In genomic region chr3:89088974-89089373, GRCm38 (mm10) we compare ENCODE assay signal across 8 mouse cellular contexts. TPM values are rescaled to one million over a fixed set of nuclear protein-coding genes. Genes with fewer than 3 reads are reported as not detected.
DNase-seq lines count a peak whose midpoint lies in the region; ATAC-seq and TF ChIP-seq lines count a peak whose summit lies in the region.

No protein-coding gene starts in this region.

- H3K36me3 ChIP-seq in lung, embryonic 15.5 days: no peaks in the 10 kb centered on the region
- no peaks in the 10 kb centered on the region for H3K36me3 ChIP-seq in kidney, postnatal 0 days (ENCODE audit: insufficient read depth, low read length)
- peaks cover 53% of the 10 kb centered on the region for H3K36me3 ChIP-seq in neural tube, embryonic 15.5 days

- H3K4me3 ChIP-seq in lung, embryonic 15.5 days: peak overlapping the region; percentile 71
- H3K4me3 ChIP-seq in kidney, postnatal 0 days (replicated peaks; ENCODE audit: low read depth, low read length): peak overlapping the region; percentile 64
- H3K4me3 ChIP-seq in neural tube, embryonic 15.5 days (replicated peaks): peak overlapping the region; percentile 61; the same call in 1 of the 2 replicates

- no peak overlapping the region for H3K27ac ChIP-seq in lung, embryonic 15.5 days
- no peak overlapping the region for H3K27ac ChIP-seq in kidney, postnatal 0 days
- H3K27ac ChIP-seq in neural tube, embryonic 15.5 days (replicated peaks): no peak overlapping the region

- H3K4me1 ChIP-seq in lung, embryonic 15.5 days: peaks cover 46% of the 10 kb centered on the region
- H3K4me1 ChIP-seq in kidney, postnatal 0 days (replicated peaks; ENCODE audit: insufficient read depth, low read length): peaks cover 12% of the 10 kb centered on the region
- H3K4me1 ChIP-seq in neural tube, embryonic 15.5 days: peaks cover 55% of the 10 kb centered on the region

- no peak for ATAC-seq in CD4-positive, CD25-positive, alpha-beta regulatory T cell, adult 4 months
- ATAC-seq in lung, embryonic 15.5 days (ENCODE audit: borderline replicate concordance, extremely low read depth, low FRiP score, low TSS enrichment): no peak
- no peak for ATAC-seq in kidney, postnatal 0 days (replicated peaks; ENCODE audit: low FRiP score, low read depth)
- no peak for ATAC-seq in neural tube, embryonic 15.5 days (ENCODE audit: low FRiP score)

- H3K9me3 ChIP-seq in lung, embryonic 15.5 days: no peaks in the 10 kb centered on the region
- H3K9me3 ChIP-seq in kidney, postnatal 0 days (replicated peaks; ENCODE audit: low read length): no peaks in the 10 kb centered on the region
- no peaks in the 10 kb centered on the region for H3K9me3 ChIP-seq in neural tube, embryonic 15.5 days (replicated peaks)

- no peak for TF ChIP-seq CTCF in kidney, postnatal 0 days (IDR thresholded peaks at IDR 0.05; ENCODE audit: low read depth)

- DNase-seq in CD4-positive, CD25-positive, alpha-beta regulatory T cell, adult 2 months (ENCODE audit: low read depth, low spot score): peak; percentile 24
- no peak for DNase-seq in lung, postnatal 14 days
- no peak for DNase-seq in kidney, postnatal 0 days (ENCODE audit: low spot score)
- DNase-seq in urinary bladder, adult 2 months (ENCODE audit: low spot score): no peak
- no peak for DNase-seq in spleen, postnatal 4 days (ENCODE audit: low spot score in 2 of 2)

- H3K27me3 ChIP-seq in lung, embryonic 15.5 days: peaks cover 14% of the 10 kb centered on the region
- peaks cover 3% of the 10 kb centered on the region; the same call in 1 of the 2 replicates for H3K27me3 ChIP-seq in kidney, postnatal 0 days (ENCODE audit: insufficient read depth, low read length)
- no peaks in the 10 kb centered on the region for H3K27me3 ChIP-seq in neural tube, embryonic 15.5 days (replicated peaks)

- WGBS in lung, embryonic 15.5 days: 46% methylated on average over 14 of the region's 14 CpGs
- 44% methylated on average over 14 of the region's 14 CpGs for WGBS in kidney, postnatal 0 days
- WGBS in neural tube, embryonic 15.5 days: 68% methylated on average over 14 of the region's 14 CpGs

- peak overlapping the region; percentile 100 for H3K4me2 ChIP-seq in lung, embryonic 15.5 days
- peak overlapping the region; percentile 100 for H3K4me2 ChIP-seq in kidney, postnatal 0 days (ENCODE audit: low read length)
- peak overlapping the region; percentile 98 for H3K4me2 ChIP-seq in neural tube, embryonic 15.5 days

- H3K9ac ChIP-seq in lung, embryonic 15.5 days: peak overlapping the region; percentile 43; the same call in 1 of the 2 replicates
- H3K9ac ChIP-seq in kidney, postnatal 0 days (ENCODE audit: low read depth, low read length): 0 out of 2 replicates have a peak overlapping the region, but pooled peaks have one; percentile 69
- H3K9ac ChIP-seq in neural tube, embryonic 15.5 days (replicated peaks): peak overlapping the region; percentile 78

RNA-seq across cellular contexts. Expression of gene Rusc1, which starts 4.1 kb away (rescaled TPM):
- 100 to 1,000 TPM in 1 of 2 experiments, 10 to 100 TPM in 1; 62.1 to 106 TPM for polyA plus RNA-seq in CD4-positive, CD25-positive, alpha-beta regulatory T cell, adult 4 months (2017; shearing (Covaris generic))
- 16.0 and 16.6 TPM in 2 replicates for polyA plus RNA-seq in lung, embryonic 15.5 days (2015; fragmentation: Nextera tagmentation; extraction: Ambion mirVana)
- polyA plus RNA-seq in kidney, postnatal 0 days (2015; fragmentation: Nextera tagmentation; extraction: Ambion mirVana): 19.8 TPM in 2 replicates
- 93.2 and 114 TPM in 2 replicates for polyA plus RNA-seq in neural tube, embryonic 15.5 days (2015; fragmentation: Nextera tagmentation; extraction: Ambion mirVana)
- polyA plus RNA-seq in urinary bladder, adult 2 months (2012; rRNA removed): 45.9 and 51.5 TPM in 2 replicates

RNA-seq across cellular contexts. Expression of gene Gm43738, which starts 11.9 kb away (rescaled TPM):
- not detected for polyA plus RNA-seq in CD4-positive, CD25-positive, alpha-beta regulatory T cell, adult 4 months (2017; shearing (Covaris generic))
- polyA plus RNA-seq in lung, embryonic 15.5 days (2015; fragmentation: Nextera tagmentation; extraction: Ambion mirVana): 0.17 TPM in 1 of 2 replicates, not detected in the other
- polyA plus RNA-seq in kidney, postnatal 0 days (2015; fragmentation: Nextera tagmentation; extraction: Ambion mirVana): not detected in 2 replicates
- not detected in 2 replicates for polyA plus RNA-seq in neural tube, embryonic 15.5 days (2015; fragmentation: Nextera tagmentation; extraction: Ambion mirVana)
- polyA plus RNA-seq in urinary bladder, adult 2 months (2012; rRNA removed): not detected in 2 replicates

RNA-seq across cellular contexts. Expression of gene Fdps, which starts 12.8 kb away (rescaled TPM):
- 10 to 100 TPM; 63.1 to 97.7 TPM for polyA plus RNA-seq in CD4-positive, CD25-positive, alpha-beta regulatory T cell, adult 4 months (2017; shearing (Covaris generic))
- polyA plus RNA-seq in lung, embryonic 15.5 days (2015; fragmentation: Nextera tagmentation; extraction: Ambion mirVana): 166 TPM in 2 replicates
- 138 and 150 TPM in 2 replicates for polyA plus RNA-seq in kidney, postnatal 0 days (2015; fragmentation: Nextera tagmentation; extraction: Ambion mirVana)
- 437 and 499 TPM in 2 replicates for polyA plus RNA-seq in neural tube, embryonic 15.5 days (2015; fragmentation: Nextera tagmentation; extraction: Ambion mirVana)
- 83.1 and 101 TPM in 2 replicates for polyA plus RNA-seq in urinary bladder, adult 2 months (2012; rRNA removed)

RNA-seq across cellular contexts. Expression of gene Pklr, which starts 47.0 kb away (rescaled TPM):
- not detected for polyA plus RNA-seq in CD4-positive, CD25-positive, alpha-beta regulatory T cell, adult 4 months (2017; shearing (Covaris generic))
- polyA plus RNA-seq in lung, embryonic 15.5 days (2015; fragmentation: Nextera tagmentation; extraction: Ambion mirVana): 0.17 and 0.92 TPM in 2 replicates
- 3.7 and 6.8 TPM in 2 replicates for polyA plus RNA-seq in kidney, postnatal 0 days (2015; fragmentation: Nextera tagmentation; extraction: Ambion mirVana)
- polyA plus RNA-seq in neural tube, embryonic 15.5 days (2015; fragmentation: Nextera tagmentation; extraction: Ambion mirVana): 0.06 and 1.4 TPM in 2 replicates
- polyA plus RNA-seq in urinary bladder, adult 2 months (2012; rRNA removed): not detected in 2 replicates
